Mouse (Mus musculus) brain, embryonic 14.5 days (tissue): ENCODE results near the gene Slc51b.

Source experiments
- CTCF ChIP-seq: fragments of 200-500 bp; IDR thresholded peaks from 2 replicates; pipeline ENCODE4 v1.5.1; 2012; ENCODE audit warnings: inconsistent platforms, mild to moderate bottlenecking, moderate library complexity, borderline replicate concordance; ENCODE audit not compliant: insufficient read depth, insufficient read length; ENCODE audit errors: extremely low read depth
- POLR2A ChIP-seq: fragments of 200-500 bp; IDR thresholded peaks from 2 replicates; pipeline ENCODE4 v1.6.1; 2012; ENCODE audit warnings: mild to moderate bottlenecking, inconsistent platforms, borderline replicate concordance; ENCODE audit not compliant: poor library complexity, insufficient read depth, insufficient read length, severe bottlenecking; ENCODE audit errors: extremely low read depth

DNA sequence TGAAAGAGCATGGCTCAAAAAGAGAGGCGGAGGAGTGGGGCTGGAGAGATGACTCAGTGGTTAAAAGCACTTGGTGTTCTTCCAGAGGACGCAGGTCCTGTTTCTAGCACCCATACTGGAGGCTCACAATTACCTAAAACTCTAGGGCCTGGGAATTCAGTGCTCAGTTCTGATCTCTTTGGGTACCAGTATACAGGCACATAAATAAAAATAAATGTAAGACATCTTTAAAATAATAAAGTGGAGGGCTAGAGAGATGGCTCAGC lies 17.6 kb downstream of the Slc51b start:
- TF ChIP-seq CTCF (no peak), POLR2A (no peak)
